Mouse (Mus musculus) retina, adult 2 months (tissue): ENCODE data around the gene Atxn1.

Source experiments
- DNase-seq: peaks from one replicate; pipeline ENCODE4 v3.0.0-alpha.2; 2012; ENCODE audit warnings: low read depth, low spot score

Gene Atxn1

DNA sequence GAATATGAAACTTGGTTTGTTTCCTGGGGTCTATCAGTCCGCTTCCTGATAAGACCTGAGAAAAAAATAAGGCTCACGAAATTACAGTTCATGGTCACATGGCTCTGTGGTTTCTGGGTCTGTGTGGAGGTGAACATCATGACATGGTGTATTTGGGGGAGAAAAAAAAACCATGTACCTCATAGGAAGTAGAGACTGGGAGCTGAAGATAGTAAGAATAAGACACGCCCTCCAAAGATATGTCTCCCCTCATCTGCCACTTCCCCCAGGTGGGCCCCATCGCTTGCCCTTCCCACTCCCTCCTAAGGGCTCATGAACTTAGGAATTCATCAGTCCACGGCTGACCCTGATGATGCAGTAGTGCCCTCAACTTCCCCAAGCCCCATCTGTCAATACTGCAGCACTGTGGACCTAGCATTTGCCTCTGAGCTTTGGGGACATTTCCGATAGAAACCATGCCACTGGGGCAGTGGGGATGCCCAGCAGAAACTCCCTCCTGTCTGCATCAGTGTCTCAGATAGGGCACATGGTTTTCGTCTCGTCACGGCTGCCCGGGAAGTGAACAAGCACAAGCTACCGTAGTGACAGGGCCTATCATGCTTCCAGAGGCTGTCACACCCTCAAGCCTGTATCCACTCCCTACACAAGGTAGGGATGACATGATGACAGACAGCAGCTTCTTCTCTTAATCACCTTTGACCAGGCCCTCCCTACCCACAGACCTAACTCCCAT lies 437.4 kb downstream of the Atxn1 start:
- DNase-seq, result no peak

DNA sequence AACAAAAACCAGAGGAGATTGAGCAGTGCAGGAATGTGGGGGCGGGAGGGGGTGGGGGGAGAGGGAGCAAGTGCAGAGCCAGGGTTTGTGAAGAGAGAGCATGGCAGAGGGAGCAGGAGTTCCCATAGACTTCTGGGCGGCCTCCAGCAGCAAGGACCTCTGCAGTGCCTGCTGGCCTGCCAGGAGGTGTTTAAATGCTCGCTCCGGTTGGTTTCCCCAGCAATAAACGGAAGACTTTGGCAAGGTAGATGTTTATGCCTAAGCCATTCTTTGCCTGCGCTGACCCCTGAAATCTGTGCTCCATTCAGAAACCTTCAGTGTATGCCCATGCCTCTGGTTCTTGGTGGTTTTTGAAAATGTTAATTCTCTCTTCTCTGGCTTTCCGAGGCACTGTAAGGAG lies 438.6 kb downstream of the Atxn1 start:
- DNase-seq, result no peak

DNA sequence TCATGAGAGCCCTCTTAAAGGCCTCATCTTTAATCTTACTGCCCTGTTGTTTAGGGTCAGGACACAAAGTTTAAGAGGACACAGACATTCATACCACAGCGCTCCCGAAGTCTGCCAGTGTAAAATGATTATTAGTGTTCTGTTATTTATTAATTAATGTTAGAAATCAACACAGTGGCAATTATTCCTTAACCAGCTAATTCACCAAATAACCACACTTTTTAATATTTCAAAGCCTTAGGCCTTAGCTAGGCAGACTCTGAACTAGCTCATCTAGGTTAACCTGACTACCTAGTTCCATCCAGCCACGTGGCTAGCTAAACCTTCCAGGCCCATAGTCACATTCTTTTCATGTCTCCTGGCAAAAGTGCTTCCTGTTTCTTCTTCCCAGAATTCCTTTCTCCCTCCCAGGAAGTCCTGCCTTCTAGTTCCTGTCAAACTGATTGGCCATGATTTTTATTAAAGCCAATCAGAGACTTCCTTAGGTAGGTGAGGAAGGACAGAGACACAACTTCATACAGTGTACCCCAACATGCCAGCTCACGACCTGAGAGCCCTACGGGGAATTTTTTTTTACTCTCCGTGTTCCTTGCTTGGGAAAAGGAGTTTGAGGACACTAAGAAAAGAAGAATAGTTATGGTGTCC lies 439.9 kb downstream of the Atxn1 start:
- DNase-seq, result no peak

DNA sequence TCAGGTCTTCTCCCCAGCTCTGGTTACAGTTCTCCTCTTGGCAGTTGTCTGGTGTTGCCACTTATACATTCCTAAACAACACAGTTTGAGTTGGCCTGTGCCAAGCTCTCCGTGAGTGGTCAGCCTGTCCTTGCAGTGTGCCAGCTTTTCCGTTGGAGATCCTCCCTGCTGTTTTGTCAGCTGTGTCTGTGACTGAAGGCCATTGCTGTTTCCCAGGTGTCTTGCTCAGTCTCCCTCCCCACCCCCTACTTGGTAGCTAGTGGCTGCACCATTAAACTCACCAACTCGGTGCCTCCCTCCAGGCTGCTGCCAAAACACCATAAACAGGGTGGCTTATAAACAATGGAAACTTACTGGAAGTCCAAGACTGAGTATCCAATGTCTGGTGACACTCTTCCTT lies 440.5 kb downstream of the Atxn1 start:
- DNase-seq, result no peak

DNA sequence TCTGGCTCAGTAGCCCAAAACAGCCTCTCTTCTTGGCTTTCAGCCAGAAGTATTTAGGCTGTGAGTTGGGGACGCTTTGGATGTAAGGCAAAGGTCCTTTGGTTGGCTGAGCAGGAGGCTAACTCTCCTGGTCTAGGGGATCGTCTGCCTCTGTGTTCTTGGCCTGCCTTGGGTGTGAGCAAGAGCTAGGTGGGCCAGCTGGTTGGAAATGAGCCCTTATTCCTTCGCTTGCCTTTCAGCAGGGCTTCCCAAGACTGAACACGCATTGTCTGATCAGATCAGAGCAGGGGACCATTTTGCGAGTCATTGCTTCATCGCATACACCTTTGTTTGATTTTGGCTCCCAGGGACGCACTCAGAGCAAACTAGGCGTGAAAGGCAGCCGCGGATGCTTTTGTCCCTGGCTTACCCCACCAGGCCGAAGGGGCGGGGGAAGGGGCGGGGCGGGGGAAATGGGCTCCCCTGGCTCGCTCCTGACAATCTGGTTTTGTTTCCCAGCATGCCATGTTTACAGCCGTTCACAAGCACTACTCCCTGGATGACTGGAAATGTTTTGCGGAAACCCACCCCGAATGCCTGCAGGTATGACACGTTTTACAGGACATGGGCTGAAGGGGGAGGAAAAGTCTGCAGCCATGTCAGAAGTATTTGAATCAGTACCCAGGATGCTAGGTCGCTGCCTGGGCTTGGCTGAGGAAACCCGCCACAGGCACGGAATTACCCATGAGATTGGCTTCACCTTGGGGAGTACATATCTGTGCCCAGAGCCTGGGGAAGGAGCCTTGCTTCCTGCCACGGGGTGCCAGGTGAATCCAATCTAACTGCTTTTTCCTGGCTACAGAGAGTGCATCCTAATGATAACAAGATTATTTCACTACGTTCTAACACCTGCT lies 448.1 kb downstream of the Atxn1 start:
- no peak for DNase-seq

DNA sequence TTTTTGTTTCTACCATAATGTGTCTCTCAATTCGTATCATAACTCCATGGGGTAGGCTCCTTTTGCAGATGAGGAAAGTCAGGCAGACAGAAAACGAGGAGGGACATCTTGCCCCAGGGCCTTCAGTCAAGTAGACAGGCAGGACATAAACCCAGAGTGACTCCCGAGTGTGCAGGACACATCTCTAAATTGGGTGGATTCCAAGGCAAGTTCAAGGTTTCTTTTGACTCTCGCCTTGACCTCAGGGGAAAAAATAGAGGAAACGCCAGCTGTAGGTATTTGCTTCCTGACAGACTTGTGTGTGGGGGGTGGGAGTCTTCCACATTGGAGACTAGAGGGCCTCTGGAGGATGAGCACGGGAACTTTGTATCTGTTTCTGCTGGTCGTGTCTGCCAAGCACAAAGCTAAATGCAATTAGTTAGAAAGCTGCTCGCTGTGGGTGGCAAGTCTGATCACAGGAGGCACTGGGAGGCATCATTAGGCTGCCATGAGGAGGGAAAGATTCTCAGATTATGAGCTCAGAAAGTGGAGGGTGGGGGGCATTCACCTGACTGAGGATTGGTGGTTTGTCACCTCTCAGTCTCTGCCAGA lies 449.9 kb downstream of the Atxn1 start:
- no peak for DNase-seq

DNA sequence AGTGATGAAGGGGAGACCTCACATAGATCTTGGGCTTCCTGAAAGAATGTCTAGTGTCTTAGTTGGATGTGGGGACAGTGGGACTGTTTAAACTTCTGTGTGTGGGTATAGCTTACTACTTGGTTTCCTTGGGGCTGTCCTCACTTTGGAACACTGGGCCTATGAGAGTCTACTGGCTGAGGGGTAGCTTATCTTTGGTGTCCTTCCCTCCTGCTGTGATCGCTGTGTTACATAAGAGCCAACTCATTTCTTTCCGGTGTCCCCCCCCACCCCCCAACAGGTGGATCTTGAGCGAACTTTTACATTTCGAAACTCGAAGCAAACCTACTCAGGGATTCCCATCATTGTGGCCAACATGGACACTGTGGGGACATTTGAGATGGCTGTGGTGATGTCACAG lies 450.7 kb downstream of the Atxn1 start:
- DNase-seq, result no peak

DNA sequence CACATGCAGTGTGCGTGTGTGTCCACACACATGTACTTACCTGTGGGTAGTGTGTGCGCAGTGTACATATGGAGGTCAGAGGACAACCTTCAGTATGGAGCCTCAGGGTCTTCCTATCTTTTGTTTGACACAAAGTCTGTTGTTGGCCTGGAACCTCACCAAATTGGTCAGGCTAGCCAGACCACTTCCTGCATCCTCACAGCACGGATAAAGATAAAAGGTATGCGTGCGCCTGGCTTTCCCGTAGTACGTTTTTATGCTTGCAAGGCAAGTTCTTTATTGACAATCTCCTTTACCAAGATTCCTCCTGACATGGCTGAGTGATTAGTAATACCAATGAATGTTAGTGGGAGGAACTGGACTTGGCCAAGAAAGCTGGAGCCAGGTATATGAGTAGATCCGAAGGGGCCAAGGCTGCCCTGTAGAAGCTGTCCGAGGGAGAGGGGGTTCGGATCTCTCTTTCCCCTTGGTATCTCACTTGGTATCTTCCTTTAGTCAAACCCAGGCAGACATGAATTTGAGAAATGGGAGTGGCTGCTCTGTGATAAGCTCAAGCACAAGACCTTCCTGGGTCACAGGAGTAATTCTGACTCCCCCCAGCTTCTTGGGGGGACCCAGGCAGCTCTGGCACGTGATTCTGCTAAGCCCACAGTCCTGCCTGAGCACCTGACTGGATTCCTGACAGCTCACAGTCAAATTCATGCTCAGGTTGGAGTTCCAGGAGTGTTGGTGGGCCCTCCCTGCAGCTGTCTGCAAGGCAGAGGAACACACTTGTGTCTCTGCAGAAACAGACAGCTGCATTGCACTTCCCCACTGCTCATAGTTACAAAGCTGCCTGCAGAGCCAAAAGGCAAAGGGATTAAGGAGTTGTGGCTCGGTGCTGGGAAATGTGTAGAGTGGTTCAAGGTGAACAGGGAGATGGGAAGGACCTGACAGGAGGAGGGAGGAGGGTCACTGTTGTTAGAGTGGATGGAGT lies 451.5 kb downstream of the Atxn1 start:
- DNase-seq, result no peak

DNA sequence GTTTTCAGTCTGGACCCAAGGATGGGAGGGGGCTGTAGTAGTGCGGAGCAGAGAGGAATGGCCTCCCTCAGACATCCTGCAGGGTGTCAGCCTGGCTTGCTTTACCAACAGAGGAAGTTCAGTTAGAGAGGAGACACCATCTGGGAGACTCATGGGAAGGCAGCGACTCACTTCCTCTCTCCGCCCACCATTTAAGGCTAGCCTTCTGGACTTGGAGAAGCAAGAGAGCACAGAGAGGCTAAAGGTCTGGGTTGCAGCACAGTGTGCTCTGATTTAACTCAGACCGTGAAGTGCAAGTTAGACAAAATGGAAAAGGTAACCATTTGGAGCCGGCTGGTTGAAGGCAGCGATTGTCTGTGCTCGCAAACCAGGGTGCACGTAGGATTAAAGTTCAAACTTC lies 452.3 kb downstream of the Atxn1 start:
- no peak for DNase-seq

DNA sequence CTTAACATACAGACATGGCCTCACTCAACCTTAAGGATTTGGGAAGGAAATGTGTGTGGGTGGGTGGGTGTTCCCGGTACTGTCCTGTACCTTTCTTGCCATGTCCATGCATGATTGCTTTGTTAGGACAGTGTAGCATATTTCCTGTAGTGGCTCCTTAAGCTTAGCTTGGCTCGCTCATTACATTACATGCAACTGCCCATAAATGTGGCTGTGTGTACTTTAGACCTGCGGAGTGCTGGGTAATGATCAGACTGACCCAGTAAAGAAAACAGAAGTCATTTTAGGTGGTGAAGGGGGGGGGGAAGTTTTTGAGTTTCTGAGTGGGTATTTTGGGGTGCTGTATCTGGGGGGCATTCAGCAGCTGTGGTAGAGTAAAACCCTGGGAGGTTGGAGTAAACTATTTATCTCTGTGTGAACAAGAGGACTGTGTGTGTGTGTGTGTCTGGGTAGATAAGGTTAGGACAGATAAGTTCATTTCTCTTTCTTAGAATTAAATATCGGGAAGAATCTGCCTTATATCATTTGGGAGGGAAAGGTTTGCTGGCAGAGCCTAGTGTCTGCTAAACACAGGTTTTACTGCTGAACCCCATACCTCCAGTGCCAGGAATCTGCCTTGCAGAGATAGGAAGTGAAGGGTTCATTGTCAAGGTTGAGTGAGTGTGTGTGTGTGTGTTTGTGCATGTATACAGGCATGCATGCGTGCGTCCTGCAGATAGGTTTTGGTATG lies 452.9 kb downstream of the Atxn1 start:
- DNase-seq, result no peak

DNA sequence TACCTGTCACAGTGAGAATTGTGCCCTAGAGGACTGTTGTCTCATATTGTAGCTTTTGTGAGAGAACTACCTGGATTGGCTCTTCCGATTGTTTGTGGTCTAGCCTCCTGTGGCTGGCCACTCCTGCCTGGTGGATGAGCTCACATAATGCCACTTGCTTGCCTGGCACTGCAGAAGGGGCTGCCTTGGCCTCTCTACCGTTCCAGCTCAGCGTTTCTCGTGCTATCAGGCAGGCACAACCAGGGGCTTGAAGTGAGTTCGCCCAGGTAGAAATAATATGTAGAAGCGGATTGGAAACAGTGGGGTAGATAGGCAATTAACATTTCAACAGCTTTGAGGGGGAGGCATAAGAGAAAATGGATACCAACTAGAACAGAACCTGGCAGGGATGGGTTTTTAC lies 455.4 kb downstream of the Atxn1 start:
- no peak for DNase-seq

DNA sequence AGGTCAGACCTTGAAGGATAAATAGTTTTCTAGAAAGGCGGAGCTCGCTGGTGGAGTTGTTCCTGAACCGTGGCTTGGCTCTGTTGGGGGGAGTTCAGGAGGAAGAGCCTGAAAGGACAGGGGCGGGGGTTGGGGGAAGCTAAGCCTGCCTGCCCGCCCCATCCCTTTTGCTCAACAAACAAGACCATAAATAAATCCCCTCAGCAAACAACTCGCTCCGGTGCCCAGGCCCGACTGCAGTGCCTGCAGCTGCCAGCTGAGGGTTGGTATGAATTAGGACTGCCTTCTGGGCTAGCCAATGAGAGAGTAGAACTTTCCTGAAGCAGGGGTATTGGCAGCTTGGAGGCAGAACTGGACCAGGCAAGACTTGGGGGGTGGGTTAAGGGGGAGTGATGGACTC lies 456.3 kb downstream of the Atxn1 start:
- DNase-seq, result no peak

DNA sequence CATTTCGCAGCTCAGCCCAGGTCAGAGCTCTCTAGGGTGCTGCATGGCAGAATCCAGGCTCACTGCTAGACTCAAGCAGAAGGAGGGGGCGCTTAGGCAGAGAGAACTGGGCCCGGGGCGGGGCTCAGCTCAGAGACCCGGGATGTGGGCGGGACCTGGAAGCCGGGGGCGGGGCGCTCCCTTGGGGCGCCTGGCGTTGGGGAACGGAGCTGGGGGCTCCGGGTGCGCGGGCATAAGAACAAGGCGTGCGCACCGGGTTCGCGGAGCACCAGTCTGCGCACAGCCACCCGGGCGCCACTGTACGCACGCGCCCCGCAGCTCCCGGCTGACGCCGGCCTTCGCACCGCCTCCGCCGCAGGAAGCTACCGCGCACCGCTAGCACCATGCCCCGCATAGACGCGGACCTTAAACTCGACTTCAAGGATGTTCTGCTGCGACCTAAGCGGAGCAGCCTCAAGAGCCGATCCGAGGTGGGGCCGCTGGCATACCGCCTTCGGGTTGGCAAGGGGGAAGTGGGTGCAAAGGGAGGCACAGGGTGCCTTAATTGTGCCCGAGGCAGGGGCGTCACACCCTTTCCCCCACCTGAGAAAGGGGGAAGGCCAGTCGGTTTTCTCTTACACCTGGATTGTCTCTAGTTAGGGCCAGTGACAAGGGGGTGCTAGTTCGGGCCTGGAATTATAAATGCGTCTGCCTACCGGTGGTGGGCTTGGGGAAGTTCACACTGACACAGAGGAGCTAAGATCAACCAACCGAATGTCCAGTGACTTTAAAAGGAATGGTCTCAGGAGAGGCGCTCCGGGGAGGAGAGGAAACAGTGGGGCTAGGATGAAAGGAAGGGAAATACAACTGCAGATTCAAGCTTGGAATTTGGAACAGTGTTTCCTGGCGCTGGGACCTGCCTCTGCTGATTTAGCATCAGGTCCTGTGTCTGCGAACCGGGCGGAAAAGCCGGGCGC lies 457.3 kb downstream of the Atxn1 start, which contains the start of gene Gmpr:
Gene Gmpr (plus strand): TSS at position 171 of the 956 bp plus-strand sequence.
- no peak for DNase-seq

DNA sequence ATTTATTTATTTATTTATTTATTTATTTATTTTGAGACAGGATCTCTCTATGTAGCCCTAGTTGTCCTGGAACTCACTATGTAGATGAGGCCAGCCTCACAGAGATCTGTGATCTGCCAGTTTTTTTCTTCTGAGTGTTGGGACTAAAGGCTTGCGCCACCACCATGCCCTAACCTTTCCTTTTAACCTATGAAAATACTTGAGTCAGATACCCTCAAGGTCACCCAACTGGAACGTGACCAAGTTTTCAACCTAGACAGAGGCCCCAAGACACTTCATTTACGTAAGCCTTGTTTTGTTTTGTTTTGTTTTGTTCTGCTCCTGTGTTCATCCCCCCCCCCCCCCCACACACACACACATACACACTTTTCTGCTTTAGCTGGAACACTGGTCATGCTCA lies 459.3 kb downstream of the Atxn1 start:
- no peak for DNase-seq

DNA sequence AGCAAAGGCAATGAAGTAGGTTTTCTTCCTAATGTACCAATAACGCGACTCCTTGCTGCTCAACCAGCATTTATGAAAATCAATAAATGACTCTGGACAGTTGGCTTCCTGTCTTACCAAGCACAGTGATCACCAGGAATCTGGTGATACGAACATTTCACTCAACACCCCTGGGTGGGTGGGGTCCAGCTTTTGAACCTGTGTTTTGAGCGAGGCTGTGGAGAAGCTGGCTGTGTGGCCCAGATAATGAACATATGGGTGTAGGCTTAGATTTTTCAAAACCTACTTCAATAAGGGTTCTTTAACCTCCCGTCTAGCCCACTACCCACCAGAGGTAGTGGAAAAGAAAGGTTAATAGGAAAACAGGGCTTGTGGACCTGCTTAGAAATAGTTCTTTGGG lies 462.0 kb downstream of the Atxn1 start:
- DNase-seq, result no peak

DNA sequence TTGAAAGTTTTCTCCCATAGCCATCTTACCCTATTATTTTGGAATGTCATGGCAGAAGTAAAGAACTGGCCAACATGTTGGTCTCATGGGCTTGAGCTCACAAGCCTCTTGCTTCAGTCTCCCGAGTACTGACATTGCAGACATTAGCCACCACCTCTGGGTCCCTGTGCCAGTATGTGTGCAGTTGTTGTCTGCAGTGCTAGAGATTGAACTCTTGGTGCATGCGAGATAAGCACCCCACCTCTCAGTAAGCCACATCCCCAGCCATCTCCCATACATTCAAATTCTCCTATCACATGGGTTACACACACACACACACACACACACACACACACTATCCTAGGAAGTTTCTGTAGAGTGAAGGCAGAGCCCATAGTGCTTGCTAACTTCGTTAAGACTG lies 464.9 kb downstream of the Atxn1 start:
- no peak for DNase-seq
